Mouse (Mus musculus) heart, postnatal 0 days (tissue): ENCODE data around the gene Thsd7a.

Source experiments
- CTCF ChIP-seq: IDR thresholded peaks from 2 replicates; pipeline ENCODE4 v1.5.1; 2016; ENCODE audit warnings: antibody characterized with exemption, control low read depth, low read depth
- EP300 ChIP-seq: IDR thresholded peaks from 2 replicates; pipeline ENCODE4 v1.6.1; 2016; ENCODE audit warnings: antibody characterized with exemption, low read depth

DNA sequence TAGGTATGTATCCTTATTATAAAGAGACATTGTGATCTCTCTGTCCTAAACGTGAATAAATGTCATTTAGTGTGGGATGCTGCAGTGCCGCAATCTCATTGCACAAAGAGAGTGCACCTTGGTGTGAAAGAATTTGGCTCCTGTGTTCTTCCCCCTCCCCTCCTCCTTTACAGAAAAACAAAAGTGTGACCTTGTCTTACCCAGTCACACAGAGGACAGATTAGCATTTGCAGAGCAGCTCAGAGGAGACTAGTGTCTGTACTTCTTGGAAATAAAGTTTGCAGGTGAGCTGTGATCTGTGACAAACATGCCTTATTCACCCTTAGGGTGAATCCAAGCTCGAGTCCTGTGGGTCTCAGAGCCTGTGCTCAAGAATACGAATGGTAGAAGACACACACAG is 332.2 kb downstream of the Thsd7a start:
- no peak for TF ChIP-seq CTCF
- TF ChIP-seq EP300: no peak
